Mouse (Mus musculus) forebrain, embryonic 14.5 days (tissue): ENCODE data around the gene Egln2. TPM values are rescaled to one million over a fixed set of nuclear protein-coding genes. Genes with fewer than 3 reads are reported as not detected.

Experiments used
- ATAC-seq: fragments of 200-750 bp; cut with Nextera tagmentation; 2 replicates; pipeline ENCODE4 v1.8.0; 2017; ENCODE audit warnings: mild to moderate bottlenecking, moderate library complexity
- DNase-seq: peaks from one replicate; pipeline ENCODE4 v3.0.0-alpha.2; 2015; ENCODE audit warnings: low spot score
- H3K27ac ChIP-seq: fragments of 300-500 bp; sonication (generic); 2 replicates; pipeline ENCODE4 v1.5.1; 2014; ENCODE audit warnings: low read depth, mild to moderate bottlenecking, control low read depth, low read length, moderate library complexity
- H3K27me3 ChIP-seq: fragments of 300-500 bp; sonication (generic); replicated peaks from 2 replicates; pipeline ENCODE4 v1.6.1; 2014; ENCODE audit warnings: low read length, control low read depth, mixed read lengths; ENCODE audit not compliant: control insufficient read depth, insufficient read depth
- H3K36me3 ChIP-seq: fragments of 300-500 bp; sonication (generic); 2 replicates; pipeline ENCODE4 v1.6.1; 2014; ENCODE audit warnings: low read length, control low read depth; ENCODE audit not compliant: control insufficient read depth, insufficient read depth
- H3K4me1 ChIP-seq: fragments of 300-500 bp; sonication (generic); 2 replicates; pipeline ENCODE4 v1.6.1; 2014; ENCODE audit warnings: antibody characterized with exemption, low read length, control low read depth; ENCODE audit not compliant: control insufficient read depth, insufficient read depth
- H3K4me2 ChIP-seq: fragments of 300-500 bp; sonication (generic); 2 replicates; pipeline ENCODE4 v1.6.1; 2014; ENCODE audit warnings: mild to moderate bottlenecking, control low read depth, low read length
- H3K4me3 ChIP-seq: fragments of 300-500 bp; sonication (generic); 2 replicates; pipeline ENCODE4 v1.5.1; 2014; ENCODE audit warnings: low read depth, low read length, control low read depth
- H3K9ac ChIP-seq: fragments of 300-500 bp; sonication (generic); 2 replicates; pipeline ENCODE4 v1.6.1; 2014; ENCODE audit warnings: mild to moderate bottlenecking, low read length, control low read depth, moderate library complexity
- H3K9me3 ChIP-seq: fragments of 300-500 bp; sonication (generic); replicated peaks from 2 replicates; pipeline ENCODE4 v1.6.1; 2016; ENCODE audit warnings: low read length, control low read depth, mixed read lengths; ENCODE audit not compliant: control insufficient read depth
- WGBS: fragments of 180-500 bp; shearing (Covaris S2); extraction: QIAGEN DNeasy Blood & Tissue Kit; methylation state at CpG from one replicate; pipeline ENCODE4 v1.1.7; 2014; 5-methylcytosine and 5-hydroxymethylcytosine counted together
- polyA plus RNA-seq: library from polyadenylated mRNA; unstranded; fragments of >200 nt; fragmentation: Nextera tagmentation; extraction: Ambion mirVana; gene quantifications from 2 replicates; pipeline ENCODE4 v1.2.1, GENCODE M21; 2014

Egln2 gene
- polyA plus RNA-seq, 1 experiment from 2014 or later = 42.2 TPM

DNA sequence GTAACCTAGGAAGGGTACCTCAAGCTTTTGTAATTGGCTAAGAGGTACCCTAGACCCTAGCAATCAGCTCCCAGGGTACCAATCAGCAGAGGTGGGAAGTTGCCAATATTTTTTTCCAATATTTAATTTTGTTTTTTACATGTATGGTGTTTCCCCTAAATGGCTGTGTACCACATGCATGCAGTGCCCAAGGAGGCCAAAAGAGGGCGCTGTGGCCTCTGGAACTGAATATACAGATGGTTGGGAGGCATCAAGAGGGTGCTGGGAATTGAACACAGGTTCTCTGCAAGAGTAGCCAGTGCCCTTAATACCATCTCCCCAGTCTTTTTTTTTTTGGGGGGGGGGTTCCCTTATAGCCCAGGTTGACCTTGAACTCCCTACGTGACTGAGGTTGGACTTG is 35.2 kb downstream of the Egln2 start:
- no peak overlapping the region for H3K9ac ChIP-seq
- no peaks in the 10 kb centered on the region for H3K4me1 ChIP-seq
- ATAC-seq (no peak), DNase-seq (no peak)
- H3K4me2 ChIP-seq = no peak overlapping the region
- no peaks in the 10 kb centered on the region for H3K36me3 ChIP-seq
- H3K27ac ChIP-seq = no peak overlapping the region
- 63% methylated on average over 2 of the region's 2 CpGs for WGBS
- H3K27me3 ChIP-seq = no peaks in the 10 kb centered on the region
- H3K4me3 ChIP-seq = no peak overlapping the region
- no peaks in the 10 kb centered on the region for H3K9me3 ChIP-seq

GRCm38 (mm10) chr7:27130521-27131370 is 35.9 kb downstream of the Egln2 start:
- DNase-seq (no peak), ATAC-seq (no peak)
- no peaks in the 10 kb centered on the region for H3K27me3 ChIP-seq
- H3K9me3 ChIP-seq = no peaks in the 10 kb centered on the region
- H3K4me1 ChIP-seq = no peaks in the 10 kb centered on the region
- H3K36me3 ChIP-seq = no peaks in the 10 kb centered on the region
- no peak overlapping the region for H3K4me3 ChIP-seq
- no peak overlapping the region for H3K9ac ChIP-seq
- WGBS = 89% methylated on average over 22 of the region's 22 CpGs
- H3K27ac ChIP-seq = no peak overlapping the region
- H3K4me2 ChIP-seq = no peak overlapping the region

DNA sequence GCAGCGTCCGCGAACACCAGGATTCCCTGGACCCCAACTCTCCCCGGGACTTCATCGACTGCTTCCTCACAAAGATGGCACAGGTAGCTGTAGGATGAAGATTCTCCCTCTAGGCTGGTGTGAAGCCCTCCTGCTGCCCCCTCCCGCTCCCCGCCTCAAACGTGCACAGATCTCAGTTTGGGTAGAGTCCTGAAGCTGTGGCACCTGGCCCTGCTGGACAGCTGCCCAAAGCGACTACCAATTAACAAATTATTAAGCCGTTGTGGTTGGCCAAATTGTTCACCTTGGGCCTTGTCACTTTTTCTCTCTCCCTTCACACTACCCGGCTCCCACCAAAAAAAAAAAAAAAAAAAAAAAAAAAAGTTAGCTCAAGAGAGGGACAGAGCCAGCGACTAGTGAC is 36.8 kb downstream of the Egln2 start:
- ATAC-seq (no peak), DNase-seq (no peak)
- H3K9ac ChIP-seq = no peak overlapping the region
- H3K4me3 ChIP-seq = no peak overlapping the region
- H3K9me3 ChIP-seq = no peaks in the 10 kb centered on the region
- no peaks in the 10 kb centered on the region for H3K36me3 ChIP-seq
- WGBS = 87% methylated on average over 11 of the region's 12 CpGs
- no peaks in the 10 kb centered on the region for H3K4me1 ChIP-seq
- H3K27me3 ChIP-seq = no peaks in the 10 kb centered on the region
- H3K27ac ChIP-seq = no peak overlapping the region
- no peak overlapping the region for H3K4me2 ChIP-seq

GRCm38 (mm10) chr7:27128946-27129345 is 37.7 kb downstream of the Egln2 start:
- no peak overlapping the region for H3K4me3 ChIP-seq

GRCm38 (mm10) chr7:27128162-27128561 is 38.4 kb downstream of the Egln2 start:
- Histone ChIP-seq H3K4me2 (no peak overlapping the region), H3K4me1 (no peaks in the 10 kb centered on the region), H3K4me3 (no peak overlapping the region), H3K9me3 (no peaks in the 10 kb centered on the region), H3K36me3 (no peaks in the 10 kb centered on the region), H3K27me3 (no peaks in the 10 kb centered on the region), H3K27ac (no peak overlapping the region), H3K9ac (no peak overlapping the region)
- ATAC-seq (peak; percentile 50; the same call in 1 of the 2 replicates), DNase-seq (peak; percentile 13)
- 48% methylated on average over 3 of the region's 3 CpGs for WGBS

More at GRCm38 (mm10) chr7:27128946-27129345, 37.7 kb downstream of the Egln2 start:
- H3K4me1 ChIP-seq = no peaks in the 10 kb centered on the region
- no peaks in the 10 kb centered on the region for H3K9me3 ChIP-seq
- no peaks in the 10 kb centered on the region for H3K27me3 ChIP-seq
- H3K4me2 ChIP-seq = no peak overlapping the region
- H3K9ac ChIP-seq = no peak overlapping the region
- DNase-seq (no peak), ATAC-seq (no peak)
- WGBS = 93% methylated on average over 13 of the region's 13 CpGs
- no peaks in the 10 kb centered on the region for H3K36me3 ChIP-seq
- no peak overlapping the region for H3K27ac ChIP-seq

GRCm38 (mm10) chr7:27124969-27125368 is 41.6 kb downstream of the Egln2 start:
- no peaks in the 10 kb centered on the region for H3K4me1 ChIP-seq
- H3K4me2 ChIP-seq = no peak overlapping the region
- WGBS = 91% methylated on average over 4 of the region's 4 CpGs
- DNase-seq (no peak), ATAC-seq (no peak)
- no peak overlapping the region for H3K9ac ChIP-seq
- no peak overlapping the region for H3K4me3 ChIP-seq
- no peaks in the 10 kb centered on the region for H3K9me3 ChIP-seq
- no peak overlapping the region for H3K27ac ChIP-seq
- H3K27me3 ChIP-seq = no peaks in the 10 kb centered on the region
- no peaks in the 10 kb centered on the region for H3K36me3 ChIP-seq

DNA sequence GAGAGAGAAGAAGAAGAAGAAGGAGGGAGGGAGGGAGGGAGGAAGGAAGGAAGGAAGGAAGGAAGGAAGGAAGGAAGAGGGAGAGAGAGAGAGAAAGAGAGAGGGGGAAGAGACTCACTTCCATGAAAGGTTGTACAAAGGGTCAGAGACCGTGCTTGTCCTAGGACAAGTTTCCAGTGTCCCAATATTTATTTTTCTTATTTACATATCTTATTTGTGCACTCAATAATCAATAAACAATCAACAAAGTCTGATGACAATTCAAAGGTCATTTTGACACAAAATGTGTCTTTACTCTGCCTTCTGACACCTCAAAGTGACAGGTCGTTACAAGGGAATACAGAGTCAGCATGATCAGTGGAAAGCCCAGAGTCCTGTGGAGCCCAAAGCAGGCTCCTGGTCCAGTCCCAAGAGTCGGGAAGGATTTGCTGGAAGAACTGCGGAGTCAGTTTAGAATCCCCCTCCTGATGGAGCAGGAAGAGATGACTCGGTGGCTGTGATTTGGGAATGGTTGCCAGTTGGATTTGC is 42.2 kb downstream of the Egln2 start:
- Histone ChIP-seq H3K27ac (no peak overlapping the region), H3K4me3 (no peak overlapping the region), H3K9ac (no peak overlapping the region), H3K9me3 (no peaks in the 10 kb centered on the region), H3K4me2 (no peak overlapping the region), H3K36me3 (no peaks in the 10 kb centered on the region), H3K4me1 (no peaks in the 10 kb centered on the region), H3K27me3 (no peaks in the 10 kb centered on the region)
- WGBS = 85% methylated on average over 5 of the region's 5 CpGs
- ATAC-seq (no peak), DNase-seq (no peak)

DNA sequence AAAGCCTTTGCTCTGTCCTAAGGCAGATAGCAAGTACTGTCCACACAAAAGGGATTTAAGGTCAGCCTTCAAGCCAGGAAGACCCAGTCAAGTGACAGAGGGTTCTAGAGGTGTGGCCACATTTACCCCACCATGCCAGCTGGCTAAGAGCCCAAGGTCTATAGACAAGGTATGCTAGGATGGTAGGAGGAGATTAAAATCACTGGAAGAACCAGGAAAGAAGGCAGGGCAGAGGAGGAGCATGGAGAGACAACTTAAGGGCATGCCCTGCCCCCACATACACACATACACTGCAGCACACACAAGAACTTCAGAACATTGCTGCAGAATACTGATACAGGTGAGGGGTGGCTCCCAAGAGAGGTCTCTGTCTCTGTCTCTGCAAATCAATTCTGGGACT is 46.9 kb downstream of the Egln2 start, which contains the start of gene Cyp2f2:
TSS of gene Cyp2f2 (plus strand) at position 234 of the 400 bp plus-strand sequence.
- H3K4me1 ChIP-seq = no peaks in the 10 kb centered on the region
- H3K9me3 ChIP-seq = no peaks in the 10 kb centered on the region
- no peak for DNase-seq
- H3K27ac ChIP-seq = no peak within 1 kb of the TSS
- H3K4me2 ChIP-seq = no peak within 1 kb of the TSS
- ATAC-seq = no peak
- H3K4me3 ChIP-seq = no peak within 1 kb of the TSS
- no peaks in the 10 kb centered on the region for H3K27me3 ChIP-seq
- H3K9ac ChIP-seq = no peak within 1 kb of the TSS
- H3K36me3 ChIP-seq = no peaks in the 10 kb centered on the region

DNA sequence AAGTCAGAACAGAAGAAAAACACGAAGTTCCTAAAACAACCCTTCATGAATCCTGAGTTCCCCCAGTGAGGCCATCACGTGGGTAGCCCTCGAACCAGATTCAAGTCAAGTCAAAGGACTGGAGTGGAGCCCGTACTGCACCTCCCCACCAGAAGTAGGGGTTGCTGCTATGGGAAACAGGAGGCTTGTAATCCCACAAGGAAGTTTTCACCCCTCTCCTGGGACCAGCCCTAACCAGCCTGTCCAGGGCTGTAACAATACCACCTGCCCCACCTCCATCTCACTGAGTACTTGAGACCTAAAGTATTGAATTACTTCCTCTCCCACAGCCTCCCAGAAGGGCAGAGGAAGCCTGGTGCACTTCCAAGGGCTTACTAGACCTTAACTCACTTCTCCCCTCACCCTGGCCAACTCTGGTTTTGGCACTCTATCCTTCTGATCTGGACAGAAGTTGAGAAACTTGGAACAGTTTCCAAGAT is 48.5 kb downstream of the Egln2 start:
- WGBS = 67% methylated on average over 4 of the region's 4 CpGs
- H3K4me1 ChIP-seq = no peaks in the 10 kb centered on the region
- H3K4me3 ChIP-seq = no peak overlapping the region
- H3K4me2 ChIP-seq = no peak overlapping the region
- ATAC-seq = no peak
- no peak overlapping the region for H3K27ac ChIP-seq
- H3K9ac ChIP-seq = no peak overlapping the region
- no peaks in the 10 kb centered on the region for H3K36me3 ChIP-seq
- H3K9me3 ChIP-seq = no peaks in the 10 kb centered on the region
- H3K27me3 ChIP-seq = no peaks in the 10 kb centered on the region
- no peak for DNase-seq
